Mouse (Mus musculus) mouse trophoblast stem cell (cell line): ENCODE measurements at regions not wholly inside any gene's neighbourhood (a gene's known extent, or its start where the extent isn't known, plus 50 kb on each side); places are given as distances from the start of the nearest gene placed in this dataset.

Experiments used
- in situ Hi-C, 2 experiments: fragments of 300-500 bp; cut with MseI, MboI; formaldehyde crosslinking; loops; 2 replicates in 1 of 2; 3 replicates in 1 of 2; pipeline ENCODE4 v1.15.1; 2025

DNA sequence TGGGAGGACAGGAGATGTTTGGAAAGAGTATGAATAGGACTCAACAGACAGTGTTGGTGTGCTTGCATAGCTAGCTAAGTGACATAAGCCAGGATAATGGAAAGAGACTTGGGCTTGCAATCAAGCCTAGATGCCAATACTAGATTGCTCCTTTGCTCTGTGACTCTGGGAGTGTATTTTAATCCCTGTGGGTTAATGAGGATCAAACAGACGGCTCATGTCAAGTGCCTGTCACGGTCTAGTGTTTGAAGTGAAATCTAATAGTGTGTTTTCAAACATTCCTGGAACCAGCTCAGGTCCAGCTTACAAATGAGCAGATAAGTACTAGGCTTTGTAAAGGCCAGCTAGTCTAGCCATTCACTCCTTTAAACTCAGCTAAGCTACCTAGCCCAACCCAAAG is 64.1 kb upstream of the Ranbp3l start:
- in situ Hi-C loops, result no loop called here

DNA sequence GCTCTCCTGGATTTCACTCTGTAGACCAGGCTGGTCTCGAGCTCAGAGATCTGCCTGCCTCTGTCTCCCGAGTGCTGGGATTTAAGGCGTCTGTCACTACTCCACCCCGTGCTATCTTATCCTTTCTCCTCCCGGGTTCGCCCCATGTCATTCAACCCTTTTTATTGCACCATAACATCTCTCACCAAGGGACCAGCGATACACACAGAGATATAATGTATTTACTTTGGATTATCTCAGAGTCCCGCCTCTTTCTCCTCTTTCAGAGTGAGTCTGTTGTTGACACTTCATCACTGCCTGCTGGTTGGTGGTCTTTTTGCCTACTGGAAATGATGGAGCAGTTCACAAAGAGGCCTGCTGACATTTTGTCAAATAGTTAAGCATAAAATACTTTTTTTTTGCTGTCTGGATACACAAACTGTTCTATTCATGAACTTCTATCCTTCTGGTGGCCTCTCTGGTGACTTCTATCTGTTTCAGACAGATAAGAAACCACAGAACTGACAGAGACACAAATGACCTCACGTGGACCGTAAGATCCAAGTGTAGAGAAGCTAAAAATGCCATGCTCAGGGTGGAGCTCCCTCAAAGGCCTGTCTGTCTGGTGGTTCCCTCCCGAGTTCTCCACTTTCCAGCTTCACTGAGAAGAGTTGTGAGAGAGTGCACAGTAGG is 70.1 kb upstream of the Ranbp3l start:
- in situ Hi-C loops, result no loop called here

DNA sequence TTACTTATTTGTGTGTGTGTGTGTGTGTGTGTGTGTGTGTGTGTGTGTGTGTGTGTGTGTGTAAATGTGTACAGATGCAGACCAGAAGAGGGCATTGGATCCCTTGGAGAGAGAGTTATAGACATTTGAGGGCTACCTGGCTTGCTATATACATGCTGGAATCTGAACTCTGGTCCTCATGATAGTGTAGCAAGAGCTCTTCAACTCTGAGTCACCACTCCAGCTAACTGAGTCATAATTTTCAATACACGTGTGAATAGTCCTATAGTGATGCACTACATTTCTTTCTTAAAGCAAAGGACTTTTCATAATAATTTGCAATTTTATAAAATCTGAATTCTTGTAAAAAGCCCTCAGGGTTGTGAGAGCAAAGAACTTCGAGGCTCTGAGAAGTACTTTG is 70.9 kb upstream of the Ranbp3l start:
- in situ Hi-C loops, result no loop called here

DNA sequence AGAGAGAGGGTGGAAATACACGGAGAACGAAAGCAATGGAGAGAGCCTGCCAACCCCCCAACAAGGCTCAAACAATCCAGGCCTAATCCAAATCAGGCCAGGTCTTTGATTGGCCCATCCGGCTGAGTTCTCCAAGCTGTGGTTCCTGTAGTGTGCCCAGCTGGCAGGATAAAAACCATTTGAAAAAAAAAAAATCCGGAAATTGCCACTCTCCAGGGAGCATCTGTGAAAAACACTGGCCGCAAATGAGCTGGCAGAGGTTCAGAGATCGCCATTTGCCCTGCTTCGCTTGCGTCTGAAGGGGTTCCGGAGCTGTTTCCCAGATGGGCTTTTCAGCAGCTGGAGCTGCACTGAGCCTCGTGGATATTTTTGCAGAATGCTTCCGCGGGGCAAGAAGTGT is 71.4 kb upstream of the Ranbp3l start:
- in situ Hi-C loops, result no loop called here

DNA sequence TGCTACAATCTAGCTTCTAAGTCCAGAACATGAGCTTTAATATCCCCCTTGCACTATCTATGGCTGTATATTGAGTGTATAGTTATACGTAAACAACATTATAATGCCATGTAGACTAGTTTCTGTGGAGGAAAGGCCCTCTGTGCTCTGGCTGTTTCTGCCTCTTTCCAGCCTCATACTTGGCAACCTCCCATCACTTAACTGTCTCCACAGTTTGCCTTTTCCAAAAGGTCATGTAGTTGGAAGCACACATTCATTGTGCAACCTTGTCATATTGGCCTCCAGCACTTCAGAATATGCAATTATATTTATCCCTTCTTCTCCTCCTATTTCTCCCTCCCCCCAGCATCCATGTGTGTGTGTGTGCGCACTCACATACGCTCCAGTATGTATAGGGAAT is 82.2 kb upstream of the Ranbp3l start:
- in situ Hi-C loops, result loop anchor here in 1 of 2 experiments (5.0 kb wide), 1 partner anchor 253 kb away; no protein-coding TSS in a partner anchor

DNA sequence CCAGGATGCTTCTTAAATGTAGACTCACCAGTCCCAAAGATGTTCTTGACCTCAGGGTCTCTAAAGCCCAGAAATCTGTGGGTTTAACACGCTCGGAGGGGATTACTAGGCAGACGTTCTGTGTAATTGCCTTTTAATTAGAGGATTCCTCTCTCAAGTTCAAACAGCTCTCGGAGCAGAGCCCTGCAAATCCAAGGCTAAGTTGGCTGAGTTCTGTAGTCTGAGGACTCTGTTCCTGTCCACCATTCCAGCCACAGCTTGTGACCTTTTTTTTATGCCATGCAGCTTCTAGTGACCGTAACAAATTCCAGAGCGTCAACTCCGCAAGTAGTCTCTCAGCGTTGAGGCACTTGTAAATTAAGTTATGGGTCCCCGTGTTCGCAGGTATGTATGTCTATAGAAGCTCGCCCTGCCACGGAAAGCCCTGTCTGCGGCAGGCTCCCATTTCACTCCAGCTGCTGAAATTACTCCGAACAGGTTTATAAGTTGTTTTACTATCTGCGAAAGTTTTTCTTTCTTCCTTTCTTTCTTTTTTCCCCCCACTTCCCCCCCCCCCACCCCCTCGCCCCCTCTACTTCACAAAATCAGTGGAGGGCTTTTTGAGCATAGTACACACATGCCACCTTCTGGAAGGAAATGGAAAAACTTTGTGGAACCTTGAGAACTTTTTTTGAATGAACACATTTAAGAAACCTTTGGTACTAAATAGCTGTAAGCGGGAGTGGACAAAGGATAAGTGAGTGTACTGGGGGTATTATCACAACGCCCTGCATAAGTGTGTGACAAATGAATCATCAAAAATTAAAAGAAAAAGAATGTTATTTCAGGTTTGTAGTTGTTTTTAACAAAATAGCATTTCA is 82.9 kb upstream of the Ranbp3l start:
- in situ Hi-C loops, result loop anchor here in 1 of 2 experiments (5.0 kb wide), 1 partner anchor 253 kb away; no protein-coding TSS in a partner anchor

DNA sequence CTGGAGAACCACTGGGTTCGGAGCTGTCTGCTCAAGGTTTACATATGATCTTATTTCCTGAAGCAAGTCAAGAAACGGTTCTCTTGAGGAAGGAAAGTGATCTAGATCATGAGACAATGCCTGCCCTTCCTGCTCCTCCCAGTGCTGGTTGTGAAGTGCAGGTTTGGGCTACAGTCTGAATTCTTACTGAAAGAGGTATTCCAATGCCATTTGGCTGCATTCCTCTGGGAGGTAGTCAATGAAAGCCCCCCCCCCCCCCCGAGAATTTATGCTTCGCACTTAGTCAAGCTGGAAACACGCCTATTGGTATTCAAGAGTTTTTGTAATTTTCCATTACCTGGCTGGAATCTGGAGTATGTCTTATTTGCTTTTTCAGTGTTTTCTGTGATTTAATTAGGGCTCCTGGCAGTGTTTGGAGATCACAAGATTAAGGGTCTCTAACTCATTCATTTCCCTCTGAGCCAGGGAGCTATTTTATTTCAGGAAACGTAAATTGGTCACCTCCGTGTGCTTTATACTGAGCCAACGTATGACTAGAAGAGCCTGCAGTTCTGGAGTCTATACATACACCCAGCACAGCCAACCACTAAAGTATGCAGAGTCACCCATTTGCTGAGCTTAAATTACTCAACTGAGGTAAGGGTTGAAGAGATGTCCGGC is 84.7 kb upstream of the Ranbp3l start:
- in situ Hi-C loops, result no loop called here

DNA sequence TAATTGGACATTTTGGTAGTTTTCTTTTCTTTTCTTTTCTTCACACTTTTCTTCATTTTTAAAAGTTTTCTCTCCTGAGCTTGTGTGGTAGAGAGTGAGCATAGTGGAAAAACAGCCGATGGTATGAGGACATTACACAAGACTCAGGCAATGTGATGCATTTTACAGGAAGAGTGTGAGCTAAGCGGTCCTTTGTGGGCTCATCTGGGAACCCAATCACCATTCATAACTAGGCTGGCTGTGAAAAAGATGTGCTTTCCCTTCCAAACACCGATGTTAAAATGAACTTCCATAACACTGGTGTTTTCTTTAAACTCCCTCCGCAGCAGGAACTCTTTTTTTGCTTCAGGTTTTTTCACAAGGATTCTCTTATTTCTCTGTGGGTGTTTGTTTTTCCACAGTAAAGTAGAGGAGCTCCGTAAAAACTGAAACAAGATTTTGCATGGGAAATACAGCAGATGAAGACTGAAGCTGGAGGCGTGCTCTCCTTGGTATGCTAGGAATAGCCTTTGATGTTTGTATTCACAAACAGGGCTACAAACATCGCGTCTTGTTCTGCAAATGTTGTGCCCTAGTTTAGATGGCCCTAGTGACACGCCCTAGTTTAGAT is 92.8 kb upstream of the Ranbp3l start:
- in situ Hi-C loops, result loop anchor here in 1 of 2 experiments (5.0 kb wide), 1 partner anchor 248 kb away; no protein-coding TSS in a partner anchor

DNA sequence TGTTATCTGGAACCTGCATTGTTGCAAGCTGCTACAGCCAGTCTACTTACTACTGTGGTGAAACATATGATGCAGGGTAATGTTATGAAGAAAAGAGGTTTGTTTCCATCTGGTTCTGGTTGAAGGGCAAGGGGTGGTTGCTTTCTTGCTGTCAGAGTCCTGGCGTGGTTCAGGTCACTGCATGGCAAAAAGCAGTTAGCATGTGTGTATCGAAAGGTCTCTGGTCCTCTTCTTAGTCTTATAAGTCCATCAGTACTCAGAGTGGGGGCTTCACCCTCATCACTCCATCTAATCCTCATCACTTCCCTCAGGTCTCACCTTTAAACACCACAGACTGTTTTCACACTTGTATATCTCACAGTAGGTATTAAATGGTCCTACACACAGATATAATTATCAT is 99.7 kb upstream of the Ranbp3l start:
- in situ Hi-C loops, result no loop called here

DNA sequence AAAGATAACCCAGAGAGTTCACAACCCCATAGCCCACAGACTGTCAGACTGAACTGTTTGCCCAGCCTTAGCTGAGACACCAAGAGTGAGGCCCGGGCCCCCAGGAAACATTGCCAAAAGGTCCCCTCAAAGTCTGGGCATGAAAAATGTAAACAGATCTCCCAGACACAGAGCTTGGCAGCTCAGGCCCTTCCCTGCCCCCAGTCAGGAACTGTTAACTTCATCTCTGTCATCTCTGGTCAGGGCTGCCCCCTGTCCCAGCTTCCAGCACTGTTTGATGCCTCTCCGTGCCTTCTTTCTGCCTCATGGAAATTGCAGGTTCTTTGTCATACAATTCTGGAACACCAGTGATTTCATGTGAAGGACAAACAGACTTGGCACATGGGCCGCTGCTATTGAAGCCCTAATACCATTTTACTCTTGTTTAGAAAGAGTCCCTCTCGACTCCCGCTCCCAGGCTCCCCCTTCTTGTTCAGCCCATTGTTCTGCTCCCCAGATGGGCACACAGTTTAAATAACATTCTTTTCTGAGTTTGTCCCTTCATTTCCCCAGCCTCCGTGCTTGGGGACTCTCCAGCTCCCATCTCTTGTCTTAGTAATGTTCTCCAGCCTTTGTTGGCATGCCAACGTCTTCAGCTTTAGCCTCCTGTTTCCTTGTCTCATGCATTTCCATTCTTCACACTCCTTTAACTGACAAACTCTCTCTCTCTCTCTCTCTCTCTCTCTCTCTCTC is 100.4 kb upstream of the Ranbp3l start:
- in situ Hi-C loops, result no loop called here

DNA sequence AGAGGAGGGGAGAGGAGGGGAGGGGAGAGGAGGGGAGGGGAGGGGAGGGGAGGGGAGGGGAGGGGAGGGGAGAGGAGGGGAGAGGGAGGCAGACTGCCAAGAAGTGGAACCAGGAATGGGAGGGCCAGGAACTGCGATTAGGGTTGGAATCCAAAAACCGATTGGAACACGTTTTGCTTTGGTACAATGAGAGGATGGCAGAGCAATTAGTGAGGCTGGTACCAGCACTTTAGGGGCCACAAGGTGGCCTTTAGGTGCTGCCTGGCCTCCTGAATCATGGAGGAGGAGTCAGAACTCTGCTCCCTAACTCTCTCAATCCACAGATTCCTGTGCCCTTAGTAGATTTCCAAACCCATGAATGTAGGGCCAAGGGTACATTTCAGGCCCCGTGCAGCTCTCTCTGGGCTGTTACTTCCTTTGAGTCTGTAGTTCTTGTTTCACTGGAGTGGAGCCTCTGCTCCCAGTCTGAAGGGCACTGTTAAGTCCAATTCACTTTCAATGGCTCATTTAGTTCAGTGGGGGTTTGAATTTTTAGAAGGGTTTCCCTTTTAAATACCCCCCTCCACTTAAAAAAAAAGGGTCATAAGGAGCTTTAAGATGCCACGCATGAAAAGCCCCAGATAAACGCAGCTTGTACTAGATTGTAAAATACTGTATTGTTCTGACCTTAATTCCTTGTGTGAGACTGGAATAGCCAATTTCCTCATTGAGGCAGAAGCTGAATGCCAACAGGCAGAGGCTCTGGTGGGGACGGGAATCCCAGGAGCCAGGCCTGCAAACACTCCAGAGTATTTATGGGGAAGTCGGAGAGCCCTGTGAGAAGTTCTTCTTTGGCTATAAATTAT is 102.4 kb upstream of the Ranbp3l start:
- in situ Hi-C loops, result no loop called here

DNA sequence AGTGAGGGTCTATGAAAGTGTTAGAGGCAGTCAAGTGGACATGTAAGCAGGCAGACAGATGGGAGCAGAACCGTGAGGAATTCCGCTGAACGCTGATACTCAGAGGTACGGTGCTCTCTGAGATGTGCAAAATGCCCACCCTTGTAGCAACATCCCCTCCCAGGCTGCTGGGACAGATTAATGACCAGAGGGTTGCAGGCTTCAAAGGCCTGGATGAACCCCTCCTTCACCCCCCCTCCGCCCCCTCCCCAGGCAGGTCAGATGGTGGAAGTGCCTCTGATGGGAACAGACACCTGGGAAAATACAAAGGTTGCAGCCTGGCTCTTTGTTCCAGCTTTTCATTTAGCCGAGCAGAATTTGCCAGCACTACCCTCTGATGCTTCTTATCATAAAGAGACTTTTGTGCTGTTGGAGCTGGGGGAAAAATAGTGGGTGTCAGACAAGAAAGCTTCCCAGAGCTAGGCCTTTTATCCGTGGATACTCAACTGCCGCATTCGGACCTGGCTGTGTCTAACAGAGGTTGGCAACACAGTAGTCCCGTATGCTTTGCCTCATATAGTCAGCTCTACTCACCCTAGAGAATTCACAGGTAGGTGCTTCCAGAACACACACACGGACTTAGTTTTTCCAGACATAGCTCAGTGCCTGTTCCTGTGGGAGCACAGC is 111.2 kb upstream of the Ranbp3l start:
- in situ Hi-C loops, result no loop called here

DNA sequence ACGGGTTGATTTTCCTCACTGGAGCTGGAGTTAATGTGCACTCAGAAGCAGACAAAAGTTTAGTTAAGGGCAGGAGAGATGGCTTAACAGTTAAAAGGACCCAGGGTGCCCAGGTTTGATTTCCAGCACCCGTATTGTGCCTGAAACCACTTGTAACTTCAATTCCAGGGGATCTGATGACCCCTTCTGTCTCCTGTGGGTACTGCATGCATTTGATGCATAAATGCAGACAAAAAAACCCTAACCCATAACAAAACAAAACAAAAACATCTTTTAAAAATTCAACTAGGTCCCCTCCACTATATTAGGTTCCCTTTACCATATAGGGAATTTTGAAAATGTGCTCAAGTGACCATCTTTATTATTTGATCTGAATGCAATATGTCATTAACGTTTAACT is 112.2 kb upstream of the Ranbp3l start:
- in situ Hi-C loops, result no loop called here

DNA sequence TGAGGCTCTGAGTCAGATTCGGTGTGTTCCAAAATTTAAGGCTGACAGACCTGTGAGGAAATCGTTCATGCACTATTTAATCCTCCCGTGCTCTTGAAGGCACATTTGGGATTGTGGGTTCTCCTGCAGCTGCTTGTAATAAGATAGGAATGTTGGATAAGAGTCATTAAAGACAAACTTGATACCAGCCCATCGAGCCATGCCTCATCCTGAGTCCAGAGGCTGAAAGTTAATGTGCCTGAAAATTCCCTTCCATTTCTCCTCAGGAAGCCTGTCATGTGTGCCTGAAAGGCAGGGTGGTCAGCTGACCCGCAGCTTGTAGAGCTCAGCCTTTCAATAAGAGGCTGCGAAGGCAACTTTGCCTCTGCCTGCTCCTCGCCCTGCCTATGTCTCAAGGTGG is 113.4 kb upstream of the Ranbp3l start:
- in situ Hi-C loops, result no loop called here

DNA sequence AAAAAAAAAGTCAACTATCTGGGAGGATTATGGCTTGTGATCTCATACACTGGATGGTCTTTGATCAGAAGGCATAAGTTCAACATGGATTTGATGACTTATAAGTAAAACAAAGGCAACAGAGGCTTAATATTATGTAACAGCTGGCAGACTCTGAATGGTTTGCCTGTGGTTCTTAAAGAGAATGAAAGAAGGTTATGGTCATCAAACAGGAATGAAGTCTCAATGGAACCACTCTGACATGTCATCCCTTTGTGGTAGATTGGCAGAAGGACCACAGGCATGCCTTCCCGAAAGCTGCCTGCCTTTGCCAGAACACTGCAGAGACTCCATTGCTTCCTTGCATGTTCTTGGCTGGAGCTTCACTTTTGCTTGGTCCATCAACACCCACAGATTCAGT is 116.8 kb upstream of the Ranbp3l start:
- in situ Hi-C loops, result no loop called here

DNA sequence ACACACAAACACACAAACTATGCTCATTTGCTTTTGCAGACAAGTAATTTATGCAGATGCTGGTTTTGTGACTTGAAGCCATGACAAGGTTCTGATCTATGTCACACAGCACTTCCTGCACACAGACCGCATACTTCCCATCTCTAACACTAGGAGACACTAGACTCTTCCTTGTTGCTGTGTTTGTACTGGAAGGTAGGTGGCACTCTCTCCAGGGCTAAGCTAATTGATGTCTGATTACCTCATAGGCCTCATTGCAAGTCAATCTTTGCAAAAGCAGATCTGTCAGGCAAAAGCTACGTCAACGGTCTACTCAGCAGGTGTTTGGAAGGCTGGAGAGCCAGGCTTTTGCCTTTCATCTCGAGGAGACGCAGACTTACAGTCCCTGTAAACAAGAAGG is 118.3 kb upstream of the Ranbp3l start:
- in situ Hi-C loops, result no loop called here

DNA sequence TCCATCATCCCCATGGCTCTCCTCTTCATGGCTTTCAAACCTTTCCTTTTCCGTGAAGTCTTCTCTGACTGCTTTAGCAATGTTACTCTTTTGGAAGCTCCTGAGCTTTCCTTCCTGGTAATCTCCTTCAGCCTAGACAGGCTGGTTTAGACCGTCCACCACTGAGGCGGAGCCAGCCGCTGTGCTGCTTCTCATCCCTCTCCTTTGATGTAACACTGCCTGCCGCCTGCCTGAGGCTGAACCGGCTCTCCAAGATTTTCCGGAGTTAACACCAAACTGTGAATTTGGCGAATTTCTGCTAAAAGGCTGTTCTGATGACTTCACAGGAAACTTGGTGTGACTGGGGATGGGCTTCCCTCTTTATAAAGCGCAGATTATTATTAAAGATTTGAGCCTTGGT is 125.6 kb upstream of the Ranbp3l start:
- in situ Hi-C loops, result no loop called here

DNA sequence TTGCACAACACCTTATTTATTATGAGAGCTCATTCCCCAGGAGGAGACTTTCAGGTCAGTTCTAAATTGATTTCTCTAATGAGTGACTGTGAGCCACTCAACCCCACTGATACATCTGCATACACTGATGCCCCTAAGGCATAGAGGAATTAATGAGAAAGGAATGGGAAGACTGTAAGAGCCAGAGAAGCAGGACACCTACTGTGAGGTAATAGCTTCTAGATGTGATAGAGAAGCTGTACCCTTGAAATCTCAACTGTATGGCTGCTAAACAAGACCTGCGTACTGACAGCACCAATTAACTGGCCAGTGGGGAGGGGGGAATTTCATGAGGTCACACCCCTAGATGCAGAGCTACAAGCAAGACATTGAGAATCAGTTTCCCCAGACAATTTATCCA is 128.3 kb upstream of the Ranbp3l start:
- in situ Hi-C loops, result no loop called here

DNA sequence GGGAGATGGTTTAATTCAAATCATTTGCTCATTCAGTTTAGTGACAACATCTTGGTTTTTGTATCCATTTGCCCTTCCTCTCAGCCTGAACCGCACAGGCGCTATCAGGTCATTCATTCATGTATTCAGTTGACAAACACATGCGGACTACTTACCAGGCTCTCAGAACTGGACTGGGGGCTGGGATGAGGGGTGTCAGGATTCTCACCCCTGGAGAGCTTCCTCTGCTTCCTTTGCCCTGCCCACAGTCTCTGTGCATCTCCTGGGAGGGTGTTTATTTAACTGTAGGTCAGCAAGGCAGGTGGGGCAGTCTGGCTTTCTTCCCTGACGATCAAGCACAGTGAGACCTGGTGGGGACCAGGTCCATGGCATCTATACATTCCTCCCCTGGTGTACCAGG is 123.6 kb upstream of the Slc1a3 start:
- in situ Hi-C loops, result no loop called here

DNA sequence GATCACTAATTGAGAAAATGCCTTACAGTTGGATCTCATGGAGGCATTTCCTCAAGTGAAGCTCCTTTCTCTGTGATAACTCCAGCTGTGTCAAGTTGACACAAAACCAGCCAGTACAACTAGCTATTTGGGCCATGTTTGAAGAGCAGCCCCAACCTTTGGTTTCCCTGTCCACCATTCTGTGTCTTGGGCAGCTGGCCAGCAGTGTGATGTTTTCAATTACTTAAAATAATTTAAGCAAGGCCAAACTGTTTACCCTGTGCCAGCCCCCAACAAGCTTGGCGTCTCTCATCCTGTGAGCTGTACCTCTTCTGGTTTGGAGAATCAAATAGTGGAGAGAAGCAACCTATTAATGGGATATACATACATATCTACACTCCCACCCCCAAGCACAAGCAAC is 122.4 kb upstream of the Slc1a3 start:
- in situ Hi-C loops, result no loop called here
